Mouse (Mus musculus) embryonic facial prominence, embryonic 13.5 days (tissue): ENCODE measurements at regions not wholly inside any gene's neighbourhood (a gene's known extent, or its start where the extent isn't known, plus 50 kb on each side); places are given as distances from the start of the nearest gene placed in this dataset.

Experiments
- ATAC-seq: fragments of 200-750 bp; cut with Nextera tagmentation; 2 replicates; pipeline ENCODE4 v1.8.0; 2017; ENCODE audit warnings: low read depth; ENCODE audit not compliant: insufficient number of reproducible peaks, insufficient read depth, low FRiP score, low TSS enrichment
- H3K27ac ChIP-seq: fragments of 300-500 bp; sonication (generic); 2 replicates; pipeline ENCODE4 v1.5.1; 2015; ENCODE audit warnings: moderate library complexity, mild to moderate bottlenecking, inconsistent platforms
- H3K27me3 ChIP-seq: fragments of 300-500 bp; sonication (generic); 2 replicates; pipeline ENCODE4 v1.6.1; 2015; ENCODE audit warnings: mild to moderate bottlenecking, inconsistent platforms
- H3K36me3 ChIP-seq: fragments of 300-500 bp; sonication (generic); 2 replicates; pipeline ENCODE4 v1.6.1; 2015; ENCODE audit warnings: mild to moderate bottlenecking, inconsistent platforms
- H3K4me1 ChIP-seq: fragments of 300-500 bp; sonication (generic); 2 replicates; pipeline ENCODE4 v1.6.1; 2015; ENCODE audit warnings: inconsistent platforms
- H3K4me2 ChIP-seq: fragments of 300-500 bp; sonication (generic); 2 replicates; pipeline ENCODE4 v1.6.1; 2015; ENCODE audit warnings: moderate library complexity, mild to moderate bottlenecking, inconsistent platforms
- H3K4me3 ChIP-seq: fragments of 300-500 bp; sonication (generic); 2 replicates; pipeline ENCODE4 v1.5.1; 2015; ENCODE audit warnings: mild to moderate bottlenecking, inconsistent platforms
- H3K9ac ChIP-seq: fragments of 300-500 bp; sonication (generic); 2 replicates; pipeline ENCODE4 v1.6.1; 2015; ENCODE audit warnings: mild to moderate bottlenecking, inconsistent platforms
- H3K9me3 ChIP-seq: fragments of 300-500 bp; sonication (generic); 2 replicates; pipeline ENCODE4 v1.6.1; 2016; ENCODE audit warnings: inconsistent platforms
- WGBS: fragments of 180-500 bp; shearing (Covaris S2); methylation state at CpG from one replicate; pipeline ENCODE4 v1.1.7; 2015; ENCODE audit warnings: mixed read lengths; 5-methylcytosine and 5-hydroxymethylcytosine counted together

GRCm38 (mm10) chr1:73725486-73725885, 398.8 kb downstream of the Tns1 start:
- Histone ChIP-seq H3K36me3 (no peaks in the 10 kb centered on the region), H3K4me2 (no peak overlapping the region), H3K4me1 (no peaks in the 10 kb centered on the region), H3K9ac (no peak overlapping the region), H3K27ac (no peak overlapping the region), H3K27me3 (no peaks in the 10 kb centered on the region), H3K9me3 (no peaks in the 10 kb centered on the region; the same call in 1 of the 2 replicates), H3K4me3 (no peak overlapping the region)
- no peak for ATAC-seq
- 90% methylated on average over 1 of the region's 1 CpGs for WGBS

GRCm38 (mm10) chr1:73724551-73724950, 399.7 kb downstream of the Tns1 start:
- Histone ChIP-seq H3K4me1 (no peaks in the 10 kb centered on the region), H3K27ac (no peak overlapping the region), H3K36me3 (no peaks in the 10 kb centered on the region), H3K9ac (no peak overlapping the region), H3K27me3 (no peaks in the 10 kb centered on the region), H3K4me3 (no peak overlapping the region), H3K9me3 (no peaks in the 10 kb centered on the region), H3K4me2 (no peak overlapping the region)
- ATAC-seq, result no peak
- 70% methylated on average over 2 of the region's 2 CpGs for WGBS

DNA sequence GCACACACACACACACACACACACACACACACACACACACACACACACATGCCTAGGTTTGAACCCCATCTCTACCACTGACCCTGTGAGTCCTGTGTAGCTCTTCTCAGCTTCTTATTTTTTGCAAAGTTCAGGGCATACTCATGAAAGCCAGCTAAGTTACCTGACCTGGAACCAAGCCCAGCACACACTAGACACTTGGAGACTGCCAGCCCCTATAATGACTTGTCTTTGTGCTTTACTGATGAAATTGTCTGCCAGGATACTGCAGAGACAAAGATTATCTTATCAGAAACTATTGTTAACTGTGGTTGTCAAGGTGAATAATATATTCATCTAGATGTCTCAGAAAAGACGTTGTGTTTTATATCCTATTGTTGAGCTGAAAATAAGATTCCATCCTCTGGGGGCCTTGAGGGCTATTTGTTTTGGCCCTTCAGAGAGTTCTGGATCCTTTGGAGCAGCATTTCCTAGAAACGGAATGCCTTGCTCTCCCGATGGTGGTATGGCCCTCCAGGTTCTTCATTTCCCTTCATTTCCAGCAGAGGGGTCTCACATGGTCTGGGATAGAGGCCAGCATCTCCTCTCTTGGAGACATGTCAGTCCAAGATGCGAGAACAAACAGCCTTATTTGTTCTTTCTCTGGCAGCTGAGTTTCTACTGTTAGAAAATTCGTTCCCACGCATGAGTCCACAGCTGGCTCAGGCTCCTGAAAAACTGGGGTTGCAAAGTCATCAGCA, 402.6 kb downstream of the Tns1 start:
- H3K27ac ChIP-seq, result no peak overlapping the region
- H3K27me3 ChIP-seq, result no peaks in the 10 kb centered on the region
- ATAC-seq, result no peak
- H3K4me3 ChIP-seq, result no peak overlapping the region
- H3K9me3 ChIP-seq, result no peaks in the 10 kb centered on the region
- WGBS, result 83% methylated on average over 6 of the region's 6 CpGs
- H3K4me1 ChIP-seq, result no peaks in the 10 kb centered on the region
- no peak overlapping the region for H3K4me2 ChIP-seq
- H3K9ac ChIP-seq, result no peak overlapping the region
- H3K36me3 ChIP-seq, result no peaks in the 10 kb centered on the region

DNA sequence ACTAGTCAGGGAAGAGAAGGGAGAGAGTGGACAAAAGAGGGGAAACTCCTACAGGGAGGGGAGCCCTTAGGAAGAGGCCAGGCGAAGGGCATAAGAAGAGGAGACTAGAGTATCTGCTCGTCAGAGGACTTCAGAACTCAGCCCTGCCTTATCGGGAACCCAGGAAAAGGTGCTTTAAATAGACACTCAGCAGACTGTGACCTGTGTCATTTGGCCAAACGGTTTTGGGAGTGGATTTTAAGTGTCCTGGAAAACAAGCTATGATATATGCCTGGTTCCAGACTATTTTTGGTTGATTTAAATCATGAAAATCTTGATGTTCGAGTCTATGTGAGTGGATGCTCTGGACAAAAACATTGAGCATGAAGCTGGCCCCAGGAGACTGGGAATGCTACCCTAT, 405.8 kb downstream of the Tns1 start:
- 76% methylated on average over 5 of the region's 5 CpGs for WGBS
- Histone ChIP-seq H3K27me3 (no peaks in the 10 kb centered on the region), H3K4me3 (no peak overlapping the region), H3K4me1 (no peaks in the 10 kb centered on the region), H3K36me3 (no peaks in the 10 kb centered on the region), H3K9me3 (no peaks in the 10 kb centered on the region), H3K9ac (no peak overlapping the region), H3K4me2 (no peak overlapping the region), H3K27ac (no peak overlapping the region)
- ATAC-seq, result no peak

- ATAC-seq, result no peak
- Histone ChIP-seq H3K27me3 (no peaks in the 10 kb centered on the region), H3K4me1 (no peaks in the 10 kb centered on the region), H3K36me3 (no peaks in the 10 kb centered on the region), H3K9ac (no peak overlapping the region), H3K9me3 (no peaks in the 10 kb centered on the region), H3K27ac (no peak overlapping the region), H3K4me2 (no peak overlapping the region), H3K4me3 (no peak overlapping the region)
- 70% methylated on average over 7 of the region's 7 CpGs for WGBS
Observed at GRCm38 (mm10) chr1:73717401-73717800, 406.8 kb downstream of the Tns1 start.

DNA sequence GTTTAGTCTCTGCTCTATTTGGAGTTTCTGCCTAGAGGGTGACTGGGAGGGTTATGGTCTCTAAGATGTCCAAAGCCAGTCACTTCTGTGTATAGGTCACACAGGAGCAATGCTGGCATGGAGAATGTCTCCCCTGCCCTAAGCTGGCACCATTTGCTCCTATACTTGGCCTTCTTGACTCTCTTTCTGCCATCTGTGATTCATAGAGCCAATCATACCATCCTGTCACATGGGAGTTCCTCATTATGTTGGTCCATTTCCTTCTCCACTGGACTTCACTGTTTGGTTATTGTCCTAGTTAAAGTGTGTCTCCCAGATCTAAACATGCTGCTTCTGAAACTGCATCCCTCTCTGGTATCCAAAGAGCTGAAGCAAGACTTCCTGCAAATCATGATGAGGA, 407.3 kb downstream of the Tns1 start:
- Histone ChIP-seq H3K36me3 (no peaks in the 10 kb centered on the region), H3K4me3 (no peak overlapping the region), H3K4me2 (no peak overlapping the region), H3K27ac (no peak overlapping the region), H3K9me3 (no peaks in the 10 kb centered on the region), H3K27me3 (no peaks in the 10 kb centered on the region), H3K4me1 (no peaks in the 10 kb centered on the region), H3K9ac (no peak overlapping the region)
- no peak for ATAC-seq

- no peak overlapping the region for H3K9ac ChIP-seq
- H3K27ac ChIP-seq, result no peak overlapping the region
- 66% methylated on average over 2 of the region's 2 CpGs for WGBS
- no peak overlapping the region for H3K4me2 ChIP-seq
- no peak overlapping the region for H3K4me3 ChIP-seq
- H3K27me3 ChIP-seq, result no peaks in the 10 kb centered on the region
- no peaks in the 10 kb centered on the region for H3K36me3 ChIP-seq
- H3K9me3 ChIP-seq, result no peaks in the 10 kb centered on the region
- H3K4me1 ChIP-seq, result no peaks in the 10 kb centered on the region
- ATAC-seq, result no peak
Observed at GRCm38 (mm10) chr1:73715571-73715970, 408.7 kb downstream of the Tns1 start.

GRCm38 (mm10) chr1:73702428-73702842, 421.8 kb downstream of the Tns1 start:
- no peak overlapping the region for H3K4me3 ChIP-seq
- peaks cover 6% of the 10 kb centered on the region; the same call in 1 of the 2 replicates for H3K4me1 ChIP-seq
- H3K27ac ChIP-seq, result no peak overlapping the region
- H3K27me3 ChIP-seq, result no peaks in the 10 kb centered on the region
- no peak overlapping the region for H3K4me2 ChIP-seq
- ATAC-seq, result no peak
- H3K9ac ChIP-seq, result no peak overlapping the region
- 23% methylated on average over 4 of the region's 4 CpGs for WGBS
- H3K9me3 ChIP-seq, result no peaks in the 10 kb centered on the region
- no peaks in the 10 kb centered on the region for H3K36me3 ChIP-seq

GRCm38 (mm10) chr1:73693537-73693936, 430.7 kb downstream of the Tns1 start:
- 56% methylated on average over 2 of the region's 2 CpGs for WGBS
- no peak overlapping the region for H3K4me3 ChIP-seq
- H3K36me3 ChIP-seq, result no peaks in the 10 kb centered on the region
- H3K9me3 ChIP-seq, result no peaks in the 10 kb centered on the region
- ATAC-seq, result no peak
- no peak overlapping the region for H3K4me2 ChIP-seq
- no peaks in the 10 kb centered on the region for H3K27me3 ChIP-seq
- H3K27ac ChIP-seq, result no peak overlapping the region
- H3K4me1 ChIP-seq, result no peaks in the 10 kb centered on the region
- no peak overlapping the region for H3K9ac ChIP-seq

- H3K9ac ChIP-seq, result no peak overlapping the region
- H3K27me3 ChIP-seq, result no peaks in the 10 kb centered on the region
- H3K27ac ChIP-seq, result no peak overlapping the region
- no peak overlapping the region for H3K4me2 ChIP-seq
- 63% methylated on average over 4 of the region's 4 CpGs for whole genome bisulfite sequencing
- no peaks in the 10 kb centered on the region for H3K4me1 ChIP-seq
- H3K9me3 ChIP-seq, result no peaks in the 10 kb centered on the region
- ATAC-seq, result no peak
- no peaks in the 10 kb centered on the region for H3K36me3 ChIP-seq
- H3K4me3 ChIP-seq, result no peak overlapping the region
Observed at GRCm38 (mm10) chr1:73685734-73686133, 438.5 kb downstream of the Tns1 start.

- H3K4me1 ChIP-seq, result no peaks in the 10 kb centered on the region
- H3K27me3 ChIP-seq, result no peaks in the 10 kb centered on the region
- WGBS, result 78% methylated on average over 4 of the region's 4 CpGs
- ATAC-seq, result no peak
- no peak overlapping the region for H3K4me2 ChIP-seq
- H3K9ac ChIP-seq, result no peak overlapping the region
- H3K27ac ChIP-seq, result no peak overlapping the region
- H3K36me3 ChIP-seq, result no peaks in the 10 kb centered on the region
- no peak overlapping the region for H3K4me3 ChIP-seq
- no peaks in the 10 kb centered on the region for H3K9me3 ChIP-seq
Observed at GRCm38 (mm10) chr1:73685066-73685465, 439.2 kb downstream of the Tns1 start.

GRCm38 (mm10) chr1:73684166-73684565, 440.1 kb downstream of the Tns1 start:
- 91% methylated on average over 5 of the region's 5 CpGs for WGBS
- no peak overlapping the region for H3K4me2 ChIP-seq
- H3K9ac ChIP-seq, result no peak overlapping the region
- no peaks in the 10 kb centered on the region for H3K27me3 ChIP-seq
- no peak for ATAC-seq
- no peak overlapping the region for H3K4me3 ChIP-seq
- no peak overlapping the region for H3K27ac ChIP-seq
- no peaks in the 10 kb centered on the region for H3K36me3 ChIP-seq
- no peaks in the 10 kb centered on the region for H3K9me3 ChIP-seq
- no peaks in the 10 kb centered on the region for H3K4me1 ChIP-seq
